Mouse (Mus musculus) lung, embryonic 16.5 days (tissue): ENCODE data around the gene Cfap161. TPM values are rescaled to one million over a fixed set of nuclear protein-coding genes. Genes with fewer than 3 reads are reported as not detected.
A peak's percentile ranks its signal among the peaks of the same experiment; 100 is the strongest.

ENCODE experiments used
- ATAC-seq: fragments of 200-750 bp; cut with Nextera tagmentation; 2 replicates; pipeline ENCODE4 v1.8.0; 2017; ENCODE audit warnings: low read depth, mild to moderate bottlenecking, moderate library complexity
- H3K27ac ChIP-seq: fragments of 300-500 bp; sonication (generic); 2 replicates; pipeline ENCODE4 v1.5.1; 2014; ENCODE audit warnings: mild to moderate bottlenecking, control low read depth, low read length
- H3K27me3 ChIP-seq: fragments of 300-500 bp; sonication (generic); 2 replicates; pipeline ENCODE4 v1.6.1; 2014; ENCODE audit warnings: low read depth, low read length, mixed read lengths; ENCODE audit not compliant: control insufficient read depth, insufficient read depth
- H3K36me3 ChIP-seq: fragments of 300-500 bp; sonication (generic); 2 replicates; pipeline ENCODE4 v1.6.1; 2014; ENCODE audit warnings: low read length; ENCODE audit not compliant: control insufficient read depth, insufficient read depth
- H3K4me1 ChIP-seq: fragments of 300-500 bp; sonication (generic); replicated peaks from 2 replicates; pipeline ENCODE4 v1.6.1; 2014; ENCODE audit warnings: low read length, mixed read lengths; ENCODE audit not compliant: control insufficient read depth, insufficient read depth
- H3K4me2 ChIP-seq: fragments of 300-500 bp; sonication (generic); 2 replicates; pipeline ENCODE4 v1.6.1; 2014; ENCODE audit warnings: low read depth, low read length, control low read depth
- H3K4me3 ChIP-seq: fragments of 300-500 bp; sonication (generic); 2 replicates; pipeline ENCODE4 v1.5.1; 2014; ENCODE audit warnings: mild to moderate bottlenecking, low read length, control low read depth
- H3K9ac ChIP-seq: fragments of 300-500 bp; sonication (generic); 2 replicates; pipeline ENCODE4 v1.6.1; 2014; ENCODE audit warnings: low read length, control low read depth
- H3K9me3 ChIP-seq: fragments of 300-500 bp; sonication (generic); 2 replicates; pipeline ENCODE4 v1.6.1; 2016; ENCODE audit warnings: low read length; ENCODE audit not compliant: control insufficient read depth
- WGBS: fragments of 180-500 bp; shearing (Covaris S2); extraction: QIAGEN DNeasy Blood & Tissue Kit; methylation state at CpG from one replicate; pipeline ENCODE4 v1.1.7; 2014; 5-methylcytosine and 5-hydroxymethylcytosine counted together
- polyA plus RNA-seq: library from polyadenylated mRNA; unstranded; fragments of >200 nt; fragmentation: Nextera tagmentation; extraction: Ambion mirVana; gene quantifications from 2 replicates; pipeline ENCODE4 v1.2.1, GENCODE M21; 2015

The Cfap161 gene
- 7.4 and 8.4 TPM in 2 replicates for polyA plus RNA-seq

- Histone ChIP-seq H3K36me3 (no peaks in the 10 kb centered on the region), H3K9ac (no peak within 1 kb of the TSS), H3K27me3 (no peaks in the 10 kb centered on the region), H3K9me3 (no peaks in the 10 kb centered on the region), H3K4me2 (no peak within 1 kb of the TSS), H3K4me3 (no peak within 1 kb of the TSS), H3K4me1 (peaks cover 6% of the 10 kb centered on the region; the same call in 1 of the 2 replicates), H3K27ac (no peak within 1 kb of the TSS)
- WGBS = 4% methylated on average over 14 of the region's 14 CpGs
- ATAC-seq = peak; percentile 95
Observed at GRCm38 (mm10) chr7:83794705-83795104, at the start of gene Cfap161. Cfap161 (minus strand) TSS chr7:83794880.

GRCm38 (mm10) chr7:83842486-83843259 is 48.0 kb upstream of the Cfap161 start:
- Histone ChIP-seq H3K9me3 (no peaks in the 10 kb centered on the region), H3K27me3 (no peaks in the 10 kb centered on the region), H3K4me3 (no peak overlapping the region), H3K9ac (no peak overlapping the region), H3K4me2 (no peak overlapping the region), H3K4me1 (peaks cover 14% of the 10 kb centered on the region), H3K27ac (peak overlapping the region; percentile 41), H3K36me3 (no peaks in the 10 kb centered on the region)
- ATAC-seq = peak; percentile 43; the same call in 1 of the 2 replicates
- 42% methylated on average over 6 of the region's 6 CpGs for WGBS

- H3K36me3 ChIP-seq = no peaks in the 10 kb centered on the region
- WGBS = 80% methylated on average over 2 of the region's 2 CpGs
- H3K9me3 ChIP-seq = no peaks in the 10 kb centered on the region
- H3K4me2 ChIP-seq = no peak overlapping the region
- no peak for ATAC-seq
- peaks cover 4% of the 10 kb centered on the region; the same call in 1 of the 2 replicates for H3K4me1 ChIP-seq
- no peak overlapping the region for H3K27ac ChIP-seq
- H3K9ac ChIP-seq = no peak overlapping the region
- no peaks in the 10 kb centered on the region for H3K27me3 ChIP-seq
- no peak overlapping the region for H3K4me3 ChIP-seq
Observed at GRCm38 (mm10) chr7:83840076-83840475, 45.4 kb upstream of the Cfap161 start.

GRCm38 (mm10) chr7:83838525-83839224 is 44.0 kb upstream of the Cfap161 start:
- Histone ChIP-seq H3K36me3 (no peaks in the 10 kb centered on the region), H3K9me3 (no peaks in the 10 kb centered on the region), H3K4me2 (no peak overlapping the region), H3K27me3 (no peaks in the 10 kb centered on the region), H3K4me3 (no peak overlapping the region), H3K4me1 (peaks cover 13% of the 10 kb centered on the region), H3K27ac (no peak overlapping the region), H3K9ac (no peak overlapping the region)
- peak; percentile 47; the same call in 1 of the 2 replicates for ATAC-seq
- 57% methylated on average over 5 of the region's 5 CpGs for WGBS

GRCm38 (mm10) chr7:83829355-83829754 is 34.7 kb upstream of the Cfap161 start:
- no peaks in the 10 kb centered on the region for H3K9me3 ChIP-seq
- H3K9ac ChIP-seq = no peak overlapping the region
- H3K4me2 ChIP-seq = no peak overlapping the region
- H3K4me1 ChIP-seq = peaks cover 3% of the 10 kb centered on the region
- H3K36me3 ChIP-seq = no peaks in the 10 kb centered on the region
- ATAC-seq = no peak
- H3K27ac ChIP-seq = no peak overlapping the region
- 87% methylated on average over 7 of the region's 7 CpGs for WGBS
- H3K4me3 ChIP-seq = no peak overlapping the region
- no peaks in the 10 kb centered on the region for H3K27me3 ChIP-seq

GRCm38 (mm10) chr7:83827402-83828076 is 32.9 kb upstream of the Cfap161 start:
- no peaks in the 10 kb centered on the region for H3K4me1 ChIP-seq
- WGBS = 66% methylated on average over 10 of the region's 10 CpGs
- ATAC-seq = no peak

GRCm38 (mm10) chr7:83826808-83827207 is 32.1 kb upstream of the Cfap161 start:
- H3K4me2 ChIP-seq = no peak overlapping the region
- no peaks in the 10 kb centered on the region for H3K9me3 ChIP-seq
- 60% methylated on average over 2 of the region's 2 CpGs for WGBS
- no peak overlapping the region for H3K4me3 ChIP-seq
- H3K27me3 ChIP-seq = no peaks in the 10 kb centered on the region
- no peaks in the 10 kb centered on the region for H3K4me1 ChIP-seq
- 0 out of 2 replicates have a peak, but pooled peaks have one; percentile 47 for ATAC-seq
- H3K27ac ChIP-seq = no peak overlapping the region
- H3K36me3 ChIP-seq = no peaks in the 10 kb centered on the region
- no peak overlapping the region for H3K9ac ChIP-seq

More at GRCm38 (mm10) chr7:83827402-83828076, 32.9 kb upstream of the Cfap161 start:
- Histone ChIP-seq H3K4me2 (no peak overlapping the region), H3K9ac (no peak overlapping the region), H3K9me3 (no peaks in the 10 kb centered on the region), H3K27me3 (no peaks in the 10 kb centered on the region), H3K4me3 (no peak overlapping the region), H3K36me3 (no peaks in the 10 kb centered on the region), H3K27ac (no peak overlapping the region)

- no peak for ATAC-seq
- Histone ChIP-seq H3K9ac (no peak overlapping the region), H3K27me3 (no peaks in the 10 kb centered on the region), H3K4me1 (no peaks in the 10 kb centered on the region), H3K4me3 (no peak overlapping the region), H3K27ac (no peak overlapping the region), H3K4me2 (no peak overlapping the region), H3K9me3 (no peaks in the 10 kb centered on the region), H3K36me3 (no peaks in the 10 kb centered on the region)
- WGBS = 90% methylated on average over 2 of the region's 2 CpGs
Observed at GRCm38 (mm10) chr7:83821951-83822350, 27.3 kb upstream of the Cfap161 start.

- Histone ChIP-seq H3K27me3 (no peaks in the 10 kb centered on the region), H3K4me1 (peaks cover 24% of the 10 kb centered on the region), H3K36me3 (no peaks in the 10 kb centered on the region), H3K4me3 (no peak overlapping the region), H3K9me3 (no peaks in the 10 kb centered on the region), H3K4me2 (no peak overlapping the region), H3K27ac (no peak overlapping the region), H3K9ac (no peak overlapping the region)
- ATAC-seq = no peak
- WGBS = 92% methylated on average over 5 of the region's 5 CpGs
Observed at GRCm38 (mm10) chr7:83816886-83817285, 22.2 kb upstream of the Cfap161 start.
